Mouse (Mus musculus) kidney, adult 2 months (tissue): ENCODE results near the gene Foxo1.

Experiments used
- CTCF ChIP-seq: fragments of 200-500 bp; conservative IDR thresholded peaks from 2 replicates; pipeline ENCODE4 v1.5.1; 2011; ENCODE audit warnings: low read depth, mild to moderate bottlenecking, control low read depth, low read length, moderate library complexity, mixed read lengths; ENCODE audit not compliant: insufficient read depth, insufficient read length
- POLR2A ChIP-seq: fragments of 200-500 bp; IDR thresholded peaks from one replicate; pipeline ENCODE4 v1.6.1; 2011; ENCODE audit warnings: low read depth, low read length, control low read depth

DNA sequence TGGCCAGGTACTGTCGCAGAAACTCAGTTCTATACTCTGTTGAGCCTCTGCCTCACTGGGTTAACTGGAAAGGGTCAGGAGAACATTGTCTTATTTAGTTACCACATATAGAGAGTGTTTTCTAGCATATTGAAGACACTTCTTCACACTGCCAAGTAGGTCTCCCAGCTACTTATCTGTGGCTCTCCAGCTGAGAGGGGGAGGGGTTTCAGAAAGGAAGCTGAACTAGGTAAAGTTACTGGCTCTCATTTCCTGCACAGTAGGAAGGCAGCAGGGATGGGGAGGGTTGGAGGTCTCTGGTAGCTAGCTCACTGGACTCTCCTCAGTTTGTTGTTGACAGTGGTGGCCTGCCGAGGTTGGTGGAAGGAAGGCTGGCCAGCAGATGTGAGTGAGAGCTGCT, 31.2 kb downstream of the Foxo1 start:
- TF ChIP-seq CTCF (no peak), POLR2A (no peak)
